Mouse (Mus musculus) spleen, embryonic (tissue): Measurements from ENCODE around the gene Apoc1.

Source experiments
- CTCF ChIA-PET: fragments of 350-600 bp; sonication (Branson Sonifier 250); formaldehyde crosslinking; loops from one replicate; lab custom pipeline; 2022; lab: Charles Lee

Gene Apoc1

GRCm38 (mm10) chr7:19686927-19687583 is 5.4 kb downstream of the Apoc1 start:
- CTCF ChIA-PET = interaction anchor here (0.6 kb wide), 2 partner anchors 67 to 635 kb away, joined by 3 to 4 read pairs; no protein-coding TSS in a partner anchor

- CTCF ChIA-PET = no interaction called here
These were observed 5.9 kb downstream of the Apoc1 start for GRCm38 (mm10) chr7:19686521-19686920.

- CTCF ChIA-PET = no interaction called here
These were observed 7.1 kb downstream of the Apoc1 start for GRCm38 (mm10) chr7:19685374-19685773.

- CTCF ChIA-PET = interaction anchor here (1.2 kb wide), 1 partner anchor 14 kb away, joined by 3 read pairs; no protein-coding TSS in a partner anchor
These were observed 8.7 kb downstream of the Apoc1 start for GRCm38 (mm10) chr7:19683771-19684201.

- CTCF ChIA-PET = no interaction called here
These were observed 9.5 kb downstream of the Apoc1 start for GRCm38 (mm10) chr7:19682979-19683378.

GRCm38 (mm10) chr7:19681202-19681694 is 11.2 kb downstream of the Apoc1 start, which contains the start of the genes Gm44805 and Apoc4:
Gene Gm44805, minus strand, starts transcription at chr7:19681423.
Gene Apoc4, minus strand, starts transcription at chr7:19681479.
- CTCF ChIA-PET = interaction anchor here (0.7 kb wide), 1 partner anchor 20 kb away, joined by 3 read pairs; no protein-coding TSS in a partner anchor

- CTCF ChIA-PET = interaction anchor here (0.7 kb wide), 1 partner anchor 21 kb away, joined by 3 read pairs; no protein-coding TSS in a partner anchor
These were observed 11.8 kb downstream of the Apoc1 start for GRCm38 (mm10) chr7:19680702-19681101.

GRCm38 (mm10) chr7:19678901-19679300 is 13.6 kb downstream of the Apoc1 start:
- CTCF ChIA-PET = no interaction called here

GRCm38 (mm10) chr7:19677872-19678271 is 14.6 kb downstream of the Apoc1 start, which contains the start of gene Apoc2:
Gene Apoc2, minus strand, starts transcription at chr7:19677941.
- CTCF ChIA-PET = interaction anchor here (0.6 kb wide), 1 partner anchor 28 kb away, joined by 4 read pairs; no protein-coding TSS in a partner anchor

GRCm38 (mm10) chr7:19676662-19677061 is 15.8 kb downstream of the Apoc1 start:
- CTCF ChIA-PET = interaction anchor here (0.6 kb wide), 1 partner anchor 24 kb away, joined by 3 read pairs; no protein-coding TSS in a partner anchor

- CTCF ChIA-PET = no interaction called here
These were observed 16.6 kb downstream of the Apoc1 start for GRCm38 (mm10) chr7:19675824-19676223.

GRCm38 (mm10) chr7:19673083-19673699 is 19.3 kb downstream of the Apoc1 start:
- CTCF ChIA-PET = no interaction called here

GRCm38 (mm10) chr7:19671511-19671910 is 20.9 kb downstream of the Apoc1 start:
- CTCF ChIA-PET = no interaction called here

GRCm38 (mm10) chr7:19668947-19669721 is 23.3 kb downstream of the Apoc1 start:
- CTCF ChIA-PET = interaction anchor here (0.6 to 1.7 kb wide), 4 partner anchors 32 to 64 kb away, joined by 3 to 13 read pairs (median 4); no protein-coding TSS in a partner anchor

GRCm38 (mm10) chr7:19667434-19667833 is 25.0 kb downstream of the Apoc1 start:
- CTCF ChIA-PET = interaction anchor here (0.6 to 1.3 kb wide), 2 partner anchors 26 to 44 kb away, joined by 3 to 10 read pairs; no protein-coding TSS in a partner anchor

GRCm38 (mm10) chr7:19666750-19667149 is 25.7 kb downstream of the Apoc1 start:
- CTCF ChIA-PET = interaction anchor here (0.6 to 1.9 kb wide), 3 partner anchors 33 to 184 kb away, joined by 3 to 8 read pairs (median 6); no protein-coding TSS in a partner anchor

GRCm38 (mm10) chr7:19664955-19665841 is 27.3 kb downstream of the Apoc1 start, which contains the start of gene Clptm1:
Gene Clptm1, minus strand, starts transcription at chr7:19665033.
- CTCF ChIA-PET = interaction anchor here (0.6 to 1.9 kb wide), 3 partner anchors 35 to 54 kb away, joined by 4 to 14 read pairs (median 6); no protein-coding TSS in a partner anchor

- CTCF ChIA-PET = interaction anchor here (0.6 kb wide), 1 partner anchor 53 kb away, joined by 14 read pairs; no protein-coding TSS in a partner anchor
These were observed 28.0 kb downstream of the Apoc1 start for GRCm38 (mm10) chr7:19664455-19664954.

GRCm38 (mm10) chr7:19663940-19664339 is 28.5 kb downstream of the Apoc1 start:
- CTCF ChIA-PET = interaction anchor here (0.7 kb wide), 1 partner anchor 18 kb away, joined by 3 read pairs; no protein-coding TSS in a partner anchor
